Mouse (Mus musculus) embryonic stem cell, embryonic (primary cell): ENCODE results near the gene Rarres2.

ENCODE experiments used
- CTCF ChIA-PET, 4 experiments: fragments of 300-600 bp in 2 of 4; fragments of 350-600 bp in 2 of 4; sonication (Branson Sonifier 250); formaldehyde crosslinking; loops; one replicate each; lab custom pipeline; 2022; ENCODE audit warnings: inconsistent platforms in 2 of 4; lab: Charles Lee
- POLR2A ChIA-PET, 4 experiments: fragments of 300-600 bp in 2 of 4; fragments of 350-600 bp in 2 of 4; sonication (Branson Sonifier 250); formaldehyde crosslinking; loops; one replicate each; lab custom pipeline; 2022; ENCODE audit warnings: antibody characterized with exemption in 4 of 4, inconsistent platforms in 1 of 4; lab: Charles Lee

The Rarres2 gene

GRCm38 (mm10) chr6:48572572-48573061, at the start of gene Rarres2:
Gene Rarres2, minus strand, starts transcription at chr6:48572789.
- CTCF ChIA-PET: interaction anchor here in 3 of 4 experiments (0.6 to 2.2 kb wide), 4 partner anchors 9 to 499 kb away, joined by 3 to 9 read pairs (median 5); no protein-coding TSS in a partner anchor
- POLR2A ChIA-PET: no interaction called here

- ChIA-PET CTCF (interaction anchor here (0.5 to 1.8 kb wide), 16 partner anchors 9 to 613 kb away, joined by 3 to 8 read pairs (median 4); partner anchors contain the start of genes Atp6v0e2 (in 1 of the 4) and Gimap8 (in 1 of the 4)), POLR2A (interaction anchor here in 3 of 4 experiments (0.7 to 3.9 kb wide), 17 partner anchors 9 to 224 kb away, joined by 3 to 18 read pairs (median 3); partner anchors contain the start of gene Zfp775 (in 2 of the 3))
These were observed 47.4 kb upstream of the Rarres2 start for GRCm38 (mm10) chr6:48620031-48620430.

- POLR2A ChIA-PET: no interaction called here
- CTCF ChIA-PET: interaction anchor here in 1 of 4 experiments (0.6 kb wide), 1 partner anchor 35 kb away, joined by 3 read pairs; no protein-coding TSS in a partner anchor
These were observed 42.2 kb upstream of the Rarres2 start for GRCm38 (mm10) chr6:48614756-48615155.

GRCm38 (mm10) chr6:48613464-48613863, 40.9 kb upstream of the Rarres2 start:
- CTCF ChIA-PET: interaction anchor here in 1 of 4 experiments (0.6 kb wide), 1 partner anchor 58 kb away, joined by 3 read pairs; no protein-coding TSS in a partner anchor
- POLR2A ChIA-PET: no interaction called here

- ChIA-PET CTCF (interaction anchor here in 3 of 4 experiments (0.6 to 1.4 kb wide), 4 partner anchors 9 to 35 kb away, joined by 3 to 5 read pairs (median 3); partner anchors contain the start of gene AI854703 (in 1 of the 3)), POLR2A (interaction anchor here in 2 of 4 experiments (0.5 to 1.8 kb wide), 7 partner anchors 9 to 1210 kb away, joined by 3 to 8 read pairs (median 3); partner anchors contain the start of gene Lrrc61 (in 1 of the 2))
These were observed 38.1 kb upstream of the Rarres2 start for GRCm38 (mm10) chr6:48610657-48611056.

- ChIA-PET CTCF (no interaction called here), POLR2A (interaction anchor here in 1 of 4 experiments (2.0 kb wide), 1 partner anchor 14 kb away, joined by 4 read pairs; no protein-coding TSS in a partner anchor)
These were observed 36.9 kb upstream of the Rarres2 start for GRCm38 (mm10) chr6:48609512-48609911.

GRCm38 (mm10) chr6:48608124-48608523, 35.5 kb upstream of the Rarres2 start:
- ChIA-PET POLR2A (interaction anchor here in 1 of 4 experiments (0.7 to 2.0 kb wide), 2 partner anchors 13 to 16 kb away, joined by 3 to 4 read pairs; no protein-coding TSS in a partner anchor), CTCF (no interaction called here)

GRCm38 (mm10) chr6:48602080-48602741, 29.6 kb upstream of the Rarres2 start:
- ChIA-PET POLR2A (interaction anchor here (0.5 to 3.5 kb wide), 14 partner anchors 9 to 765 kb away, joined by 3 to 18 read pairs (median 3); partner anchors contain the start of genes Fam221a (in 1 of the 4), Gm44965 (in 1 of the 4) and Repin1 (in 1 of the 4)), CTCF (interaction anchor here in 2 of 4 experiments (1.1 to 1.8 kb wide), 5 partner anchors 8 to 258 kb away, joined by 3 to 7 read pairs (median 3); partner anchors contain the start of genes Gm44965 (in 1 of the 2) and Repin1 (in 1 of the 2))

GRCm38 (mm10) chr6:48601271-48602079, 28.9 kb upstream of the Rarres2 start, which contains the start of gene Zfp775:
Gene Zfp775, plus strand, starts transcription at chr6:48602063.
- POLR2A ChIA-PET: interaction anchor here (0.5 to 3.5 kb wide), 18 partner anchors 8 to 766 kb away, joined by 3 to 18 read pairs (median 3); partner anchors contain the start of genes Fam221a (in 1 of the 4), Gm44965 (in 1 of the 4) and Repin1 (in 1 of the 4)
- CTCF ChIA-PET: interaction anchor here in 3 of 4 experiments (1.1 to 1.8 kb wide), 6 partner anchors 8 to 259 kb away, joined by 3 to 7 read pairs (median 3); partner anchors contain the start of genes Gm44965 (in 1 of the 3) and Repin1 (in 1 of the 3)

GRCm38 (mm10) chr6:48600594-48600993, 28.0 kb upstream of the Rarres2 start:
- ChIA-PET POLR2A (interaction anchor here in 3 of 4 experiments (1.1 to 3.2 kb wide), 8 partner anchors 11 to 161 kb away, joined by 3 to 15 read pairs (median 4); no protein-coding TSS in a partner anchor), CTCF (interaction anchor here in 1 of 4 experiments (1.1 kb wide), 1 partner anchor 20 kb away, joined by 3 read pairs; no protein-coding TSS in a partner anchor)

GRCm38 (mm10) chr6:48597233-48597625, 24.6 kb upstream of the Rarres2 start:
- POLR2A ChIA-PET: interaction anchor here in 2 of 4 experiments (1.0 to 2.4 kb wide), 11 partner anchors 13 to 152 kb away, joined by 3 to 17 read pairs (median 5); partner anchors contain the start of gene AI854703 (in 1 of the 2)
- CTCF ChIA-PET: interaction anchor here (0.6 to 1.8 kb wide), 5 partner anchors 15 to 218 kb away, joined by 4 to 6 read pairs (median 5); no protein-coding TSS in a partner anchor

GRCm38 (mm10) chr6:48596545-48597232, 24.1 kb upstream of the Rarres2 start:
- CTCF ChIA-PET: interaction anchor here (0.6 to 1.8 kb wide), 5 partner anchors 14 to 218 kb away, joined by 4 to 6 read pairs (median 5); no protein-coding TSS in a partner anchor
- POLR2A ChIA-PET: interaction anchor here in 2 of 4 experiments (0.6 to 2.4 kb wide), 15 partner anchors 14 to 427 kb away, joined by 3 to 17 read pairs (median 4); partner anchors contain the start of gene AI854703 (in 1 of the 2)

- ChIA-PET POLR2A (interaction anchor here in 2 of 4 experiments (0.7 to 1.0 kb wide), 3 partner anchors 8 to 58 kb away, joined by 3 read pairs; partner anchors contain the start of gene Atp6v0e2 (in 1 of the 2)), CTCF (interaction anchor here in 2 of 4 experiments (0.5 to 1.8 kb wide), 3 partner anchors 13 to 652 kb away, joined by 3 to 5 read pairs (median 3); no protein-coding TSS in a partner anchor)
These were observed 22.7 kb upstream of the Rarres2 start for GRCm38 (mm10) chr6:48595278-48595677.

- ChIA-PET POLR2A (interaction anchor here in 2 of 4 experiments (0.6 to 1.9 kb wide), 19 partner anchors 8 to 773 kb away, joined by 3 to 9 read pairs (median 3); partner anchors contain the start of genes Atp6v0e2 (in 1 of the 2), Fam221a (in 1 of the 2) and Zfp775 (in 1 of the 2)), CTCF (interaction anchor here in 3 of 4 experiments (0.6 to 1.5 kb wide), 8 partner anchors 8 to 223 kb away, joined by 3 to 7 read pairs (median 3); partner anchors contain the start of genes Atp6v0e2 (in 1 of the 3) and Zfp775 (in 1 of the 3))
These were observed 21.6 kb upstream of the Rarres2 start for GRCm38 (mm10) chr6:48594043-48594738.
